Mouse (Mus musculus) embryonic fibroblast, embryonic 13.5 days (primary cell): ENCODE measurements at regions not wholly inside any gene's neighbourhood (a gene's known extent, or its start where the extent isn't known, plus 50 kb on each side); places are given as distances from the start of the nearest gene placed in this dataset.

ENCODE experiments used
- H3K27ac ChIP-seq: 2 replicates; pipeline ENCODE4 v1.5.1; 2012; ENCODE audit warnings: low read length, control low read depth, inconsistent platforms; ENCODE audit not compliant: insufficient read depth
- H3K4me1 ChIP-seq: 2 replicates; pipeline ENCODE4 v1.6.1; 2011; ENCODE audit warnings: low read length; ENCODE audit not compliant: control insufficient read depth, insufficient read depth
- H3K4me3 ChIP-seq: 2 replicates; pipeline ENCODE4 v1.5.1; 2011; ENCODE audit warnings: mild to moderate bottlenecking, control low read depth, low read length; ENCODE audit not compliant: insufficient read depth
- CTCF ChIP-seq: IDR thresholded peaks from 2 replicates; pipeline ENCODE4 v1.5.1; 2011; ENCODE audit warnings: mild to moderate bottlenecking, control low read depth, low read length, moderate library complexity, borderline replicate concordance; ENCODE audit not compliant: insufficient read depth
- POLR2A ChIP-seq: IDR thresholded peaks from 2 replicates; pipeline ENCODE4 v1.6.1; 2011; ENCODE audit warnings: low read depth, mild to moderate bottlenecking, control low read depth, low read length, moderate library complexity

DNA sequence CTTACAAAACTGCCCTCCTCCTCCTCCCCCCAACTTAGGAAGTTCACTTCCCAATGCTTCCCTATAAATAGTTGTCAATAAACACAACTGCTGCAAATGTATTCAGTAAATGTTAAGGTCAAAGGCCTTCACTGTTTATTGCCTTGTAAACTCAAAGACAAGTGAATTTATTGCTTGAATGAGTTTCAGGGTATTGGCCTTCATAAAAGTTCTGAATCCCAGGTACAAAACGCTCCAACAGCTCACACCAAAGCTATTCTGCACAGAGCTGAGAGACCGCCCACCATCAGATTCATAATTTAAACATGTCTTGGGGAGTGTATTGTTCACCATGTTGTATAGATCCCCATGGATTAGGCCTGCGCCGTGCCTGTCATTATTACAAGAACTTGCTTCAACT lies 53.9 kb upstream of the Cdkn3 start:
- H3K27ac ChIP-seq: no peak overlapping the region
- H3K4me1 ChIP-seq: no peaks in the 10 kb centered on the region
- TF ChIP-seq POLR2A: no peak
- TF ChIP-seq CTCF: no peak
- no peak overlapping the region for H3K4me3 ChIP-seq

DNA sequence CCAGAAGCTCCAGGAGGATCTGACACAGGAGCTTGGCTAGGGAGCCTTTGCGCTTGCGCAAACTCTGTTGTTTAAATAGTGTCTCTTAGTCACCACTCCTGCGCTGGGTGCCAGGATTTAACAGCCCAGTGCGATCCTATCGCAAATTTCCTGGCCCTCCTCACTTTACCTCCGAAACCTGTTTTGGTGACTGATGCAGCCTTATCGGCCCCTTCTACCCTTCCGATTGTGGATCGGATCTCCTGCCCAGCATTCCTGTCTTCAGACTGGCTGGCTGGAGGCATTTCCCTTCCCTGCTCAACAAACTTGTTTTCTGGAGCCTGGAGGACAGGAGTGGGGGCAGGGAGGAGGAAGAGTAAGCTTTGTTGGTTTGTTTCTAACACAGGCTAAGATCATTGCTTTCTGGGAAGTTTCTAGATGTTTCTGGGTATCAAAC lies 56.0 kb upstream of the Cdkn3 start:
- no peak overlapping the region for H3K4me3 ChIP-seq
- no peaks in the 10 kb centered on the region for H3K4me1 ChIP-seq
- no peak overlapping the region for H3K27ac ChIP-seq
- TF ChIP-seq POLR2A (no peak), CTCF (no peak)

DNA sequence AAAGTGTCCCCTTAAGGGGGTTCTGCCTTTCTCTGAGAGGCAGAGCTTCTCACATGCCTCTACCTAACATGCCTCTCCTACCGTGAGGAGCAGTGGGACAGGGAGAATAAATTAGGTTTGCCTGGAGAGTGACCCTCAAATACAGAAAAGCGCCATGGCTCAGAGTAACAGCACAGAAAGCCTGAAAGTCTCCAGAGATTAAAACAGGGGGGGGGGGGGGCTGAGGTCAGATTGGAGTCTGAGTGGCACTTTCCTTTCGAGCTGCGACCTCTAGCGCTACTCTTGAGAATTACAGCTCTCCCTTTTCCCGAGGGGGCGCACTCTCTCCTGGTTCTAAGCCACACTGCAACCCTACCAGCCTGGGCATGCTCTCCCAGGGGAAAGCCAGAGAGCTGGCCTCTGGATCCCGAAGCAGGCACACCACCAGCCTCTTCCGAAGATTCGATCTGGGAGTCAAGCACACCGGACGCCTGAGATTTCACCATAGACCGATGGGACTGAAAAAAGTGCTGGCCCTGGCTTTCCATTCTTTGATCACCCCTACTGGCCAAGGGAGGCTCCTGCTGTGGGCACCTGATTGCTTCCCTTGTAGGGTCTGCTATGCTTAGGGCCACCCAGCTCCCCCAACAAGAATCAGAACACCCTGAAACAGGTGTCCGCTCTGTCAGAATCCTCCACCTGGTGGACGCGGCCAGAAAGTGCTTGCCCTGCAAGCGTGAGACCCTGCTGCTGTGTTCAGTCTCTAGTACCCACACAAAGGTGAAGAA lies 57.5 kb upstream of the Cdkn3 start:
- Histone ChIP-seq H3K27ac (no peak overlapping the region), H3K4me3 (no peak overlapping the region), H3K4me1 (no peaks in the 10 kb centered on the region)
- no peak for TF ChIP-seq POLR2A
- TF ChIP-seq CTCF: peak; percentile 55; the same call in 1 of the 2 replicates

DNA sequence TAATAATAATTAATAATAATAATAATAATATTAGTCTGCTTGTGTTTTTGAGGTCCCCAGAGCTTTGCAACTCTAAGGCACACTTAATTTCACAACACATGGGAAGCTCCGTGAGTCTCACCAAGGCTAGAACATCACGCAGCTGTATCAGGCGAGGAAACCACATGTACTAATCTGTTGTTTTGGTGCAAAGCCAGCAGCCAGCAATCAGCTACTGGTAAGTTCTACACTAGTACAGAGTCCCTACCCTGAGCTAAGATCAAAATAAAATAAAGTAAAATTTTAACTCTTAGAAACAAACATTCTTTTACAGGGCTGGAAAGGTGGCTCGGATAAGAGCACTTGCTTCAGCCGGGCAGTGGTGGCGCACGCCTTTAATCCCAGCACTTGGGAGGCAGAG lies 67.8 kb upstream of the Cdkn3 start:
- TF ChIP-seq CTCF (no peak), POLR2A (no peak)
- H3K27ac ChIP-seq: no peak overlapping the region
- no peaks in the 10 kb centered on the region for H3K4me1 ChIP-seq
- H3K4me3 ChIP-seq: no peak overlapping the region

DNA sequence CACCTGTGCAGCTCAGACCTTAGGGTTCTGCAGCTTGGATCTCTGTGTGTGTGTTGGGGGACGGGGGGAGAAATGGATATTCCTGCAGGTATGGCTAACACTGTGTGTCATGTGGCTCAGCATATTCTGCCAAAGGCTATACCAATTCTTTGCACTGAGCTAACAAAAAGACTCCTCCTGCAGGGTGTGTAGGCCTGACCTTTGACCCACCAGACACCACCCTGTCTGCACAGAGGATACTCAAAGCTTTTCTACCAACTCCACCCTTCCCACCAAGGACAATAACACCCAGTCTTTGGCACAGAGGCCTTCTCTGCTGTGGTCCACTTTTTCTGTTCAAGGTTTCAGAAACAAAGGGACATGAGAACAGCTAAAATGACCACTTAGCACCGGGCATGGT lies 68.3 kb upstream of the Cdkn3 start:
- no peaks in the 10 kb centered on the region for H3K4me1 ChIP-seq
- no peak overlapping the region for H3K4me3 ChIP-seq
- TF ChIP-seq CTCF (no peak), POLR2A (no peak)
- H3K27ac ChIP-seq: no peak overlapping the region

DNA sequence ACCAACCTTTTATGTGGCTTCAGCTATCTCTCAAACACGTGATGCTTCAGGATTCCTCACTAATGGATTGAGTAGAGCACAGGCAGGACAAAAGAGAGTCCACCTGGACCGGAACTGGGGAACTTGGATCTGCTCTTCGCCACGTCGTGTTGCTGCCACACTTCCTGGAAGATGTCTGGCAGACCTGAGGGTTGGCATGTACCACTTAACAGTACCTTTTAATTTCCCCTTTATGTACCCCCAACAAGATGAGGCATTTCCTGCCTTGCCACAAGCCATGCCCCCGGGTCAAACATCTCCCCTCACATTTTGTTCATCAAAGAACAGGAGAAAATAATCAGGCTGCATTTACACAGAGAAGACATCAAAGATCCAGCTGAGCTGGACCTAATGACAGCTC lies 77.6 kb upstream of the Cdkn3 start:
- TF ChIP-seq CTCF (no peak), POLR2A (no peak)

DNA sequence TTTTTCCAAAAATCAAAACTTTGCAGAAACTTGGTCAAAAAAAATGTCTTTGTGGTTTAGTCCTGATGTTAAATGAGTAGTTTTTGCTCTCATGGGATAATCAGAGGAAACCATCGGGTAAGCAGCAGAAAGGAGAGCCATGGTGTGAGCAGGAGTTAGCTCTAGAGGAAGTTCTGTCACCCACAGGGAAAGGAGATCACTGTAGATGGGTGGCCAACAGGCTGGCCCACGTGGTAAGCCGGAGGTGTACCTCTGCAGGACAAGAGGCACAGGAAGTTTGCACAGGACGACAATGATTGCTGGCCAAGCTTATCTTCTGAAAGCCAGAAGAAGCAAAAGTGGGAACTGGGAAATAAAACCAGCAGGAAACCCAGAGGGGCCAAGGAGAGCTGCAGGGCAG lies 81.4 kb upstream of the Cdkn3 start:
- TF ChIP-seq POLR2A (no peak), CTCF (no peak)
- H3K4me3 ChIP-seq: no peak overlapping the region
- no peaks in the 10 kb centered on the region for H3K4me1 ChIP-seq
- H3K27ac ChIP-seq: no peak overlapping the region

More for the DNA sequence above, 77.6 kb upstream of the Cdkn3 start:
- no peaks in the 10 kb centered on the region for H3K4me1 ChIP-seq
- H3K4me3 ChIP-seq: no peak overlapping the region
- H3K27ac ChIP-seq: no peak overlapping the region

DNA sequence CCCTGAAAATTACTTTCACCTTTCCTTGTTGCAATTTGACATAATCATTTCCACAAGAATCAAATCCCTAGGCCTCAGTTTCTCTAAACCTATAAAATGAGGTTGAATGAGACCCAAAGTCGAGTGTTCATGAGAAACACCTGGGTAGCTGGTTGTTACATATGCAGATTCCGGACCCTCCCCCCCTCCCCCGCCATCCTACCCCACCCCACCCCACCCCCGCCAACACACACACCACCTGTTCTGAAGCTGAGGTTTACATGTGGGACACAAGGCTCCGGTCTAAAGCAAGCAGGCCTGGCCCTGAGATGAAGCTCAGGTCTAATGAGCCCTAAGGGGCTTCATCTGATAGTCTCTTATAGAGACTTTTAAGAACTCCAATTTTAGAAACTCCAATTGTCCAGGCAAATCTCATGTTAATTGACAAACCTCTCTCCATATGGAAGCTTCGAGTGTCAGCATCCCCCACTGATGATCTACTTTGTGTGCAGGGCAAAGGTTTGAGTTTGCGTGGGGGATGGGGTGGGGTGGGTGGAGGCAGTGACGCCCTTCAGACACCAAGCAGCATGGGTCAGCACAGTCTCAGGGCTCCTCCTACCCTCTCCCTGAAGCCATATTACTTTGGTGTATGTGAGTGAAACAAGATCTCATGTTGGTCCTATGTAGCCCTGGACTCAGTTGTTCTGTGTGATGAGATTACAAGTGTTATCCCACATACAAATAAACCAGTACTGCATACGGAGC lies 88.7 kb upstream of the Cdkn3 start:
- Histone ChIP-seq H3K27ac (no peak overlapping the region), H3K4me1 (no peaks in the 10 kb centered on the region), H3K4me3 (no peak overlapping the region)
- TF ChIP-seq CTCF (no peak), POLR2A (no peak)

DNA sequence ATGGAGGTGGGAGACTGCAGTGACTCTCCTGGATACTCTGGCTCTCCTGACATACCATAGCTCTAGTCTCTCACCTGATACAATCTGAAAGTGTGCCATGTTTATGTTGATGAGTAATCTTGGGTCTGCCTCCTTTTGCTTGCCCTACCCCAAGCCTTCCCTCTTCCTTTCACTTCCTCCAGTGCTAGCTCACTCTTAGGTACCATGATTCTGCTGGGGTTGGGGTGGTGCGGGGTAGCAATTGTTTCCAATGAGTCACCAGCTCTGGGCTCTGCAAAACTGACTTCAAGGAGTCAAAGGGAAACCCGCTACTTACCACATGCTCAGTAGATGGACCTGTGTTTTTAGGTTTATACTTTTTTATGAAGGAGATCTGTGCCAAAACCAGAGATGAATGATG lies 89.3 kb upstream of the Cdkn3 start:
- TF ChIP-seq CTCF: no peak
- no peak for TF ChIP-seq POLR2A
- Histone ChIP-seq H3K4me3 (no peak overlapping the region), H3K4me1 (no peaks in the 10 kb centered on the region), H3K27ac (no peak overlapping the region)
